Mouse (Mus musculus): ENCODE measurements around the gene Gna15. TPM values are rescaled to one million over a fixed set of nuclear protein-coding genes. Genes with fewer than 3 reads are reported as not detected.

The Gna15 gene
- 2.9 TPM for polyA plus RNA-seq (2014; fragmentation: Illumina TruSeq; extraction: RNeasy Lipid Tissue Mini Kit (QIAGEN cat#74804); ENCODE audit: low read depth, low replicate concordance)

DNA sequence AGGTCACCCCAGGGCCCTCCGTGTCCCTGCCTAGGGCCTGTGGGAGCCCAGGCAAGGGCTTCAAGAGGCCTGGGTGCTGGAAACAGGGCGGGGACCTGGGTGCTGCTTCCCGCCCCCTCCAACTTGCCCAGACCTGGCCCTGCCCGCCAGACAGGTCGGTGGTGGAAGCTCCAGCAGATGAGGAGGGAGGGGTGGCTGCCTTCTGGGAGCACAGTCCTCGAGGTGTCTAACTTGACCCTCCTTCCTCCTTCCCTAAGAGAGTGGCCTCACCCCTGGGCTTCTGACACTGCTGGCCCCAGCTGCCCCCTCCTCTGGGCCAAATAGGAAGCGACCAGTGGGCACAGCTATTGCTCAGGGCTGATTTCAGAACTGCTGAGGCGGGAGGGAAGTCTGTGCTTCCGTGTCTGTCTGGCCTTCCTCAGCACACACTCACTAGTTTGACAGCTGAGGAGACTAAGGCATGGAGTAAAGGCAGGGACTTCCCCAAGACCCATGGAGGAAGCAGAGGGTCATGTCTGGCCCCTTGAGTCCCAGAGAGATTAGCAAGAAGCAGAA, at the start of gene Gna15:
Gene Gna15 (minus strand): TSS at position 175 of the 555 bp plus-strand sequence.

DNA sequence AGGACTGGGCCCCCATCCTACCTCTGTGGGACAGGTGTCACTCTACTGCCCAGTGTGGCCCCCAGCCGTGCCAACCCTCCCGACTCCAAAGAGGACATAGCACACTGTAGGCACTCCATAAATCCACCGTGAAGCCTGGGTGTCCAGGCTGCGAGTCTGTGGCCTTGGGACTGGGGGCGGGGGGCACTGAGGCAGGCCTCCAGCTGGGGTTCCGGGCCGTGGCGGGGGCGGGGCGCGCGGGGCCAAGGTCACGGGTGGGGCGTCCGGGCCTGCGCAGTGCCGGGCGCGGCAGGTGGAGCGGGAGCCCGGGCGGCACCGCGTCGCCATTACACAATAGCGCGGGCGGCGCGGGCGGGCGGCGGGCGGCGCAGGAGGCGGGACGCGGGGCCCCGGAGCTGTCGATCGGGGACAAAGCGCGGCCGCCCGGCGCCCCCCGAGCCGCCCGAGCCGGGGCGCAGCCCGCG, 35.2 kb upstream of the Gna15 start, which contains the start of gene Aes:
Gene Aes (plus strand): TSS at position 326 of the 464 bp plus-strand sequence.

DNA sequence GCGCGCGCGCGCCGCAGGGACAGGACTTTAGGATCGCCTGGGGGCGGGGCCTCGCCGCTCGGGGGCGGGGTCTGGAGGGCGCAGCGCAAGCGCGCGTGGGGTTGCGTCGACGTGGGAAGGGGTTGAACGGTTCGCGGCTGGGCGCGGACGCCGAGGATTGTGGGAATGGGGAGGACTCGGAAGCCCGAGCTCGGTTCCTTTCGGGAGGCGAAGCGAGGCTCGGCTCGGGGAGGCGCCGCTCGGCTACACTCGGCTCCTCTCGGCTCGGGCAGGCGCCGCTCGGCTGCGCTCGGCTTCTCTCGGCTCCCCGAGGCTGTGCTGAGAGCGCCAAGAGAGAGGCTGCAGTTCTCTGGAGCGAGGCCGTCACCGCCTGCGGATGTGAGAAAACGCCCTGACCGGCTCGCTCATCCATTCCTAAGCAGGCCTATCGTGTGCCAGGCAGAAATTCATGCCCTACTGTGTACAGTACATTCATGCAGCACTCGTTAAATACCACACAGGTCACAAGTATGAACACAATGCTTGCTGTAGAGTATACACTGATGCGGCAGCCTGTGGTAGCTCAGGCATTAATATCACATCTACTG, 21.2 kb upstream of the Gna15 start, which contains the start of gene Gna11:
Gene Gna11 (minus strand): TSS at position 30 of the 587 bp plus-strand sequence.

DNA sequence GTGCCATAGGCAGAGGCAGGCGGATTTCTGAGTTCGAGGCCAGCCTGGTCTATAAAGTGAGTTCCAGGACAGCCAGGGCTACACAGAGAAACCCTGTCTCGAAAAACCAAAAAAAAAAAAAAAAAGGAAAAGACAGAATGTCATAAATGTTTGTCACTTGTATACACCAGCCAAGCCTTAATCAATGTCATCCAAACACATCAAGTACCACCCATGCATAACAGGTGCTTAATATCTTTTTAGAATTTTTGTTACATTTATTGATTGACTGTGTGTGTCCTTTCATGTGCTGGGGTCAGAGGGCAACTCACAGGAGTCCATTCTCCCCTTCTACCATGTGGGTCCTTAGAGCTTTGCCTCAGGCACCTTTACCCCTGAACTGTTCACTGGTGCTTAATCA, 24.0 kb downstream of the Gna15 start, which contains the start of gene S1pr4:
Gene S1pr4 (minus strand): TSS at position 101 of the 400 bp plus-strand sequence.

DNA sequence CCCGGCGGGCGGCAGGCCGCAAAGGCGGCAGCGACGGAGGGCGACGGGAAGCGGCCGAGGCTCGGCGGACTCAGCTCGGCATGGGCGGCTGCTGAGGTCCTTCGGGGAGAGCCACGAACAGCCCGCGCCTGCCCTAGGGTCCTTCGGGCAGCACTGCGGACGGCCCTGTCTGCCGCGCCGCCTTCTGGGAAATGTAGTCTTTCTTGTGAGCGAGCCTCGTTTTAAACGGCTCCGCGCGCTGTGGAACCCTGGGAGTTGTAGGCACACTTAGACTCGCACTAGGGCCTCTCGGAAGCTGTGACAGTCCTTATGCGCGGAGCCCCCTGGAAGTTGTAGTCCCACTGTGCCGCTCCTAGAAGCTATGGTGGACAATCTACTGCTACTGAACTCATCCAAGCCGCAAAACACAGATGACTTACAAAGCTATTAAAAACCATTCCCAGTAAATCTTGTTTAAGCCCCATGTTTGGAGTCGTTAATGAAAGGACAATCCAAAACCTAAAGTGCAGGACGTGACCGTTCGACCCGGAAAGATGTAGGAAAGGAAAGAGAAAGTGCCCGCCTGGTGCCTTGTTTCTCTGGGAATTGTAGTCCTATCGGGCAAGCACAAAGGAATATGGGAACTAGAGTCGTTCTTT, 27.6 kb downstream of the Gna15 start, which contains the start of gene Ncln:
Gene Ncln (minus strand): TSS at position 129 of the 638 bp plus-strand sequence.

DNA sequence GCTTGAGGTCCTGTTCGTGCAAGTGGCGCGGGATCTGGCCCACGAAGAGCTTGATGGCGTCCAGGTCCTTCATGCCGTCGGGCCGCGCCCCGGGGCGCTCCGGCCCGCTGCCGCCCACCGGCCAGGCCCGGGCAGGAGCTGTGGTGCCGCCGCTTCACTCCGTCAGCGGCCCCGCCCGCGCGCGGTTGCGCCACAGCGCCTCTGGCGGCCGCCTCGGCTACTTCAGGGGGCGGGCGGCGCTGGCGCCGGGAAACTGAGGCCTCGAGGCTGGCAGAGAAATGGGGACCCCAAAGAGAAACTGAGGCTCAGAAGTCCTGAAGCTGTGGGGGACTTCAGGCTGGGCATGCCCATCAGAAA, 41.5 kb downstream of the Gna15 start, which contains the start of gene Celf5:
Gene Celf5 (minus strand): TSS at position 177 of the 357 bp plus-strand sequence.

DNA sequence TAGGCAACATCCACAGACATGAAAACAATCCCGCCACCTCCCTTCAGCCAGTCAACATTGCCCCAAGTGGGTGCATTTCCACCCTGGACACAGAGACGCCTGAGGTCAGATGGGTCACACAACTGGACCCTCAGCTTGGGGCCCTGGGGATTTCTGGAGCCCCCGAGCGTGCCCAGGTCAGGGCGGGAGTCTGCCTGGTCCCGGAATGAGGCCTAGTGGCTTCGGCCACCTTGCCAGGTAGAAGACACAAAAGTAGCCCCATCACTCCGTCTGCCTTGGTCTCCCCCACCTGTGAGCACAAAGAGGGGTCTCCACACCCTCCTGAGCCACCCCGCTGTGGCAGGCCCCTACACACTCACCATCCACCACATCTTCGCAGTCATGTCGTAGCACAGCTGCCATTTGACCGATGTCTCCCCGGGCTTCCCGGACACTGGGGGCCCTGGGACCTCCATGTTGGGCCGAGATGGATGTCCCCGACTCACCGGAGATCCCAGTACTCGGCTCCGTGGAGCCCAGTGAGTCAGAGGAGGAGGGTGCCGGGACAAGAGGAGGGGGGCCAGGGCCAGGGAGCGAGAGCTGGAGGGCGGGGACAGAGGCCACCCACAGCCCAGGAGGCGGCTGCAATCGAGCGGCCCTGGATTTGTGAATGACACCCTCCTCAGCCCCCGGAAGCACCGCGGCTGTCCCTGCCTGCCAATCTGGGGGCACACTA, 68.7 kb downstream of the Gna15 start, which contains the start of gene Nfic:
Gene Nfic (minus strand): TSS at position 455 of the 715 bp plus-strand sequence.

Other genes with a start within 250 kb of the Gna15 start
- gene Tjp3, start 232.6 kb downstream of the Gna15 start, polyA plus RNA-seq (2014; fragmentation: Illumina TruSeq; extraction: RNeasy Lipid Tissue Mini Kit (QIAGEN cat#74804); ENCODE audit: low read depth, low replicate concordance): 24.4 TPM
- gene Pip5k1c, start 231.3 kb downstream of the Gna15 start, polyA plus RNA-seq (2014; fragmentation: Illumina TruSeq; extraction: RNeasy Lipid Tissue Mini Kit (QIAGEN cat#74804); ENCODE audit: low read depth, low replicate concordance): 44.2 TPM
- gene Cactin, start 203.1 kb downstream of the Gna15 start, polyA plus RNA-seq (2014; fragmentation: Illumina TruSeq; extraction: RNeasy Lipid Tissue Mini Kit (QIAGEN cat#74804); ENCODE audit: low read depth, low replicate concordance): 18.5 TPM
- 2.7 TPM for gene Tbxa2r, start 195.5 kb downstream of the Gna15 start, polyA plus RNA-seq (2014; fragmentation: Illumina TruSeq; extraction: RNeasy Lipid Tissue Mini Kit (QIAGEN cat#74804); ENCODE audit: low read depth, low replicate concordance)
- gene Gipc3, start 181.0 kb downstream of the Gna15 start, polyA plus RNA-seq (2014; fragmentation: Illumina TruSeq; extraction: RNeasy Lipid Tissue Mini Kit (QIAGEN cat#74804); ENCODE audit: low read depth, low replicate concordance): 1.1 TPM
- gene Hmg20b, start 173.7 kb downstream of the Gna15 start, polyA plus RNA-seq (2014; fragmentation: Illumina TruSeq; extraction: RNeasy Lipid Tissue Mini Kit (QIAGEN cat#74804); ENCODE audit: low read depth, low replicate concordance): 63.1 TPM
- gene Mfsd12, start 166.7 kb downstream of the Gna15 start, polyA plus RNA-seq (2014; fragmentation: Illumina TruSeq; extraction: RNeasy Lipid Tissue Mini Kit (QIAGEN cat#74804); ENCODE audit: low read depth, low replicate concordance): 22.3 TPM
- 2.1 TPM for gene 4930404N11Rik, start 158.4 kb downstream of the Gna15 start, polyA plus RNA-seq (2014; fragmentation: Illumina TruSeq; extraction: RNeasy Lipid Tissue Mini Kit (QIAGEN cat#74804); ENCODE audit: low read depth, low replicate concordance)
- 22.5 TPM for gene Fzr1, start 145.7 kb downstream of the Gna15 start, polyA plus RNA-seq (2014; fragmentation: Illumina TruSeq; extraction: RNeasy Lipid Tissue Mini Kit (QIAGEN cat#74804); ENCODE audit: low read depth, low replicate concordance)
- 66.8 TPM for gene Dohh, start 139.8 kb downstream of the Gna15 start, polyA plus RNA-seq (2014; fragmentation: Illumina TruSeq; extraction: RNeasy Lipid Tissue Mini Kit (QIAGEN cat#74804); ENCODE audit: low read depth, low replicate concordance)
- gene Gm48551, start 139.8 kb downstream of the Gna15 start, polyA plus RNA-seq (2014; fragmentation: Illumina TruSeq; extraction: RNeasy Lipid Tissue Mini Kit (QIAGEN cat#74804); ENCODE audit: low read depth, low replicate concordance): 2.8 TPM
- gene Gm48552, start 135.2 kb downstream of the Gna15 start, polyA plus RNA-seq (2014; fragmentation: Illumina TruSeq; extraction: RNeasy Lipid Tissue Mini Kit (QIAGEN cat#74804); ENCODE audit: low read depth, low replicate concordance): 1.7 TPM
- 53.6 TPM for gene Smim24, start 131.2 kb downstream of the Gna15 start, polyA plus RNA-seq (2014; fragmentation: Illumina TruSeq; extraction: RNeasy Lipid Tissue Mini Kit (QIAGEN cat#74804); ENCODE audit: low read depth, low replicate concordance)
- 48.7 TPM for gene Nfic, start 68.6 kb downstream of the Gna15 start, polyA plus RNA-seq (2014; fragmentation: Illumina TruSeq; extraction: RNeasy Lipid Tissue Mini Kit (QIAGEN cat#74804); ENCODE audit: low read depth, low replicate concordance)
- 1.2 TPM for gene Celf5, start 41.5 kb downstream of the Gna15 start, polyA plus RNA-seq (2014; fragmentation: Illumina TruSeq; extraction: RNeasy Lipid Tissue Mini Kit (QIAGEN cat#74804); ENCODE audit: low read depth, low replicate concordance)
- 50.8 TPM for gene Ncln, start 27.8 kb downstream of the Gna15 start, polyA plus RNA-seq (2014; fragmentation: Illumina TruSeq; extraction: RNeasy Lipid Tissue Mini Kit (QIAGEN cat#74804); ENCODE audit: low read depth, low replicate concordance)
- 0.93 TPM for gene S1pr4, start 24.1 kb downstream of the Gna15 start, polyA plus RNA-seq (2014; fragmentation: Illumina TruSeq; extraction: RNeasy Lipid Tissue Mini Kit (QIAGEN cat#74804); ENCODE audit: low read depth, low replicate concordance)
- gene Gna11, start 21.0 kb upstream of the Gna15 start, polyA plus RNA-seq (2014; fragmentation: Illumina TruSeq; extraction: RNeasy Lipid Tissue Mini Kit (QIAGEN cat#74804); ENCODE audit: low read depth, low replicate concordance): 118 TPM
- 286 TPM for gene Aes, start 35.3 kb upstream of the Gna15 start, polyA plus RNA-seq (2014; fragmentation: Illumina TruSeq; extraction: RNeasy Lipid Tissue Mini Kit (QIAGEN cat#74804); ENCODE audit: low read depth, low replicate concordance)
- 45.0 TPM for gene Tle2, start 50.3 kb upstream of the Gna15 start, polyA plus RNA-seq (2014; fragmentation: Illumina TruSeq; extraction: RNeasy Lipid Tissue Mini Kit (QIAGEN cat#74804); ENCODE audit: low read depth, low replicate concordance)
- gene Tle6, start 76.8 kb upstream of the Gna15 start, polyA plus RNA-seq (2014; fragmentation: Illumina TruSeq; extraction: RNeasy Lipid Tissue Mini Kit (QIAGEN cat#74804); ENCODE audit: low read depth, low replicate concordance): 15.3 TPM
- 3.6 TPM for gene BC025920, start 82.0 kb upstream of the Gna15 start, polyA plus RNA-seq (2014; fragmentation: Illumina TruSeq; extraction: RNeasy Lipid Tissue Mini Kit (QIAGEN cat#74804); ENCODE audit: low read depth, low replicate concordance)
- gene Sirt6, start 103.6 kb upstream of the Gna15 start, polyA plus RNA-seq (2014; fragmentation: Illumina TruSeq; extraction: RNeasy Lipid Tissue Mini Kit (QIAGEN cat#74804); ENCODE audit: low read depth, low replicate concordance): 18.6 TPM
- 21.9 TPM for gene Ankrd24, start 104.3 kb upstream of the Gna15 start, polyA plus RNA-seq (2014; fragmentation: Illumina TruSeq; extraction: RNeasy Lipid Tissue Mini Kit (QIAGEN cat#74804); ENCODE audit: low read depth, low replicate concordance)
- 3.5 TPM for gene Gm10778, start 124.8 kb upstream of the Gna15 start, polyA plus RNA-seq (2014; fragmentation: Illumina TruSeq; extraction: RNeasy Lipid Tissue Mini Kit (QIAGEN cat#74804); ENCODE audit: low read depth, low replicate concordance)
- gene Zfp433, start 180.6 kb upstream of the Gna15 start, polyA plus RNA-seq (2014; fragmentation: Illumina TruSeq; extraction: RNeasy Lipid Tissue Mini Kit (QIAGEN cat#74804); ENCODE audit: low read depth, low replicate concordance): 4.7 TPM
- 4.1 TPM for gene Gm3055, start 246.9 kb upstream of the Gna15 start, polyA plus RNA-seq (2014; fragmentation: Illumina TruSeq; extraction: RNeasy Lipid Tissue Mini Kit (QIAGEN cat#74804); ENCODE audit: low read depth, low replicate concordance)

Measured in adipose tissue, adult 10 weeks (tissue).